Mouse (Mus musculus) lung, postnatal 0 days (tissue): Measurements from ENCODE around the gene Tns4.

ENCODE experiments used
- CTCF ChIP-seq: IDR thresholded peaks from 2 replicates; pipeline ENCODE4 v1.5.1; 2016; ENCODE audit warnings: antibody characterized with exemption, mild to moderate bottlenecking
- EP300 ChIP-seq: IDR thresholded peaks from 2 replicates; pipeline ENCODE4 v1.6.1; 2016; ENCODE audit warnings: antibody characterized with exemption, mild to moderate bottlenecking, control low read depth

GRCm38 (mm10) chr11:99122703-99123102 lies 33.6 kb upstream of the Tns4 start:
- TF ChIP-seq EP300 (no peak), CTCF (no peak)
